8 mouse cellular contexts compared by ENCODE assay signal in genomic region chr2:126932897-126933641, GRCm38 (mm10). TPM values are rescaled to one million over a fixed set of nuclear protein-coding genes. Genes with fewer than 3 reads are reported as not detected.
A peak's percentile ranks its signal among the peaks of the same experiment; 100 is the strongest.
DNase-seq lines count a peak whose midpoint lies in the region; ATAC-seq and TF ChIP-seq lines count a peak whose summit lies in the region.

TSS of gene Sppl2a (minus strand) at chr2:126933235.

- no peaks in the 10 kb centered on the region for H3K36me3 ChIP-seq in heart, embryonic 12.5 days
- H3K36me3 ChIP-seq in kidney, postnatal 0 days (ENCODE audit: insufficient read depth, low read length) = no peaks in the 10 kb centered on the region
- no peaks in the 10 kb centered on the region for H3K36me3 ChIP-seq in liver, embryonic 11.5 days (ENCODE audit: control insufficient read depth, insufficient read depth, low read length)
- H3K36me3 ChIP-seq in stomach, embryonic 14.5 days (ENCODE audit: control insufficient read depth, insufficient read depth, low read length) = no peaks in the 10 kb centered on the region

- H3K27me3 ChIP-seq in heart, embryonic 12.5 days (replicated peaks) = no peaks in the 10 kb centered on the region
- H3K27me3 ChIP-seq in kidney, postnatal 0 days (ENCODE audit: insufficient read depth, low read length) = no peaks in the 10 kb centered on the region
- no peaks in the 10 kb centered on the region for H3K27me3 ChIP-seq in liver, embryonic 11.5 days (replicated peaks; ENCODE audit: control insufficient read depth, insufficient read depth, low read length)
- no peaks in the 10 kb centered on the region for H3K27me3 ChIP-seq in stomach, embryonic 14.5 days (ENCODE audit: control insufficient read depth, insufficient read depth, low read length)

- peak within 1 kb of the TSS; percentile 75 for H3K4me3 ChIP-seq in heart, embryonic 12.5 days
- H3K4me3 ChIP-seq in kidney, postnatal 0 days (replicated peaks; ENCODE audit: low read depth, low read length) = peak within 1 kb of the TSS; percentile 68
- peak within 1 kb of the TSS; percentile 73 for H3K4me3 ChIP-seq in liver, embryonic 11.5 days (ENCODE audit: low read depth, low read length)
- H3K4me3 ChIP-seq in stomach, embryonic 14.5 days (ENCODE audit: low read depth, low read length) = peak within 1 kb of the TSS; percentile 60

- peak within 1 kb of the TSS; percentile 78 for H3K4me2 ChIP-seq in heart, embryonic 12.5 days
- peak within 1 kb of the TSS; percentile 73 for H3K4me2 ChIP-seq in kidney, postnatal 0 days (ENCODE audit: low read length)
- peak within 1 kb of the TSS; percentile 87 for H3K4me2 ChIP-seq in liver, embryonic 11.5 days
- H3K4me2 ChIP-seq in stomach, embryonic 14.5 days (replicated peaks; ENCODE audit: low read depth, low read length) = peak within 1 kb of the TSS; percentile 66

- H3K4me1 ChIP-seq in heart, embryonic 12.5 days (replicated peaks) = peaks cover 4% of the 10 kb centered on the region; the same call in 1 of the 2 replicates
- H3K4me1 ChIP-seq in kidney, postnatal 0 days (replicated peaks; ENCODE audit: insufficient read depth, low read length) = no peaks in the 10 kb centered on the region
- H3K4me1 ChIP-seq in liver, embryonic 11.5 days (replicated peaks; ENCODE audit: control insufficient read depth, insufficient read depth, low read length) = peaks cover 2% of the 10 kb centered on the region; the same call in 1 of the 2 replicates
- H3K4me1 ChIP-seq in stomach, embryonic 14.5 days (ENCODE audit: control insufficient read depth, insufficient read depth, low read length) = 0 out of 2 replicates have a peak, but pooled peaks cover 5% of the 10 kb centered on the region

- H3K9me3 ChIP-seq in heart, embryonic 12.5 days (replicated peaks) = no peaks in the 10 kb centered on the region
- H3K9me3 ChIP-seq in kidney, postnatal 0 days (replicated peaks; ENCODE audit: low read length) = no peaks in the 10 kb centered on the region
- H3K9me3 ChIP-seq in liver, embryonic 11.5 days (ENCODE audit: control insufficient read depth, low read length) = no peaks in the 10 kb centered on the region
- H3K9me3 ChIP-seq in stomach, embryonic 14.5 days (ENCODE audit: control insufficient read depth, low read depth, low read length) = no peaks in the 10 kb centered on the region

- TF ChIP-seq CTCF in kidney, postnatal 0 days (IDR thresholded peaks at IDR 0.05; ENCODE audit: low read depth) = peak; percentile 9; the same call in 1 of the 2 replicates

- peak within 1 kb of the TSS; percentile 81 for H3K9ac ChIP-seq in heart, embryonic 12.5 days
- peak within 1 kb of the TSS; percentile 89 for H3K9ac ChIP-seq in kidney, postnatal 0 days (ENCODE audit: low read depth, low read length)
- peak within 1 kb of the TSS; percentile 88 for H3K9ac ChIP-seq in liver, embryonic 11.5 days (ENCODE audit: low read depth, low read length)
- H3K9ac ChIP-seq in stomach, embryonic 14.5 days (replicated peaks; ENCODE audit: low read depth, low read length) = peak within 1 kb of the TSS; percentile 68

- ATAC-seq in erythroid progenitor cell, adult 5-6 weeks (replicated peaks; ENCODE audit: low FRiP score, poor library complexity, severe bottlenecking) = peak; percentile 96
- peak; percentile 98 for ATAC-seq in heart, embryonic 12.5 days (ENCODE audit: insufficient number of reproducible peaks, low FRiP score)
- peak; percentile 100 for ATAC-seq in kidney, postnatal 0 days (replicated peaks; ENCODE audit: low FRiP score, low read depth)
- ATAC-seq in liver, embryonic 11.5 days (replicated peaks; ENCODE audit: low FRiP score) = peak; percentile 99
- ATAC-seq in stomach, embryonic 14.5 days (ENCODE audit: insufficient number of reproducible peaks, insufficient read depth, low FRiP score, low read depth) = peak; percentile 100

- WGBS in heart, embryonic 12.5 days = under 1% methylated on average over 34 of the region's 35 CpGs
- WGBS in kidney, postnatal 0 days = 0% methylated on average over 35 of the region's 35 CpGs
- WGBS in liver, embryonic 11.5 days = under 1% methylated on average over 35 of the region's 35 CpGs
- 0% methylated on average over 31 of the region's 35 CpGs for WGBS in stomach, embryonic 14.5 days

- DNase-seq in CD4-positive helper T cell, adult 2 months (ENCODE audit: low read depth, low spot score) = peak; percentile 89
- DNase-seq in brain, embryonic 18.5 days (ENCODE audit: low read depth, low spot score) = peak; percentile 74
- peak; percentile 96 for DNase-seq in kidney, postnatal 0 days (ENCODE audit: low spot score)
- DNase-seq in liver, embryonic 11.5 days (ENCODE audit: low spot score) = peak; percentile 87
- peak; percentile 90 for DNase-seq in naive thymus-derived CD4-positive, alpha-beta T cell, adult 2 months (ENCODE audit: low read depth)

- H3K27ac ChIP-seq in heart, embryonic 12.5 days (ENCODE audit: poor library complexity, severe bottlenecking) = peak within 1 kb of the TSS; percentile 97
- H3K27ac ChIP-seq in kidney, postnatal 0 days = peak within 1 kb of the TSS; percentile 98
- H3K27ac ChIP-seq in liver, embryonic 11.5 days (ENCODE audit: low read depth, low read length) = peak within 1 kb of the TSS; percentile 90
- peak within 1 kb of the TSS; percentile 99 for H3K27ac ChIP-seq in stomach, embryonic 14.5 days (ENCODE audit: low read length)

RNA-seq across cellular contexts. Expression of gene Sppl2a, which starts in this region (rescaled TPM):
- total RNA-seq in erythroid progenitor cell, adult 5-6 weeks (2015; ENCODE audit: low replicate concordance) = 22.3 and 36.9 TPM in 2 replicates
- 26.3 and 26.4 TPM in 2 replicates for total RNA-seq in erythroid progenitor cell, adult 5-6 weeks (2017; ENCODE audit: low replicate concordance)
- 33.5 and 35.0 TPM in 2 replicates for polyA plus RNA-seq in heart, embryonic 12.5 days (2016; fragmentation: Nextera tagmentation; extraction: Ambion mirVana)
- 42.4 and 47.8 TPM in 2 replicates for polyA plus RNA-seq in kidney, postnatal 0 days (2015; fragmentation: Nextera tagmentation; extraction: Ambion mirVana)
- 33.1 and 37.9 TPM in 2 replicates for polyA plus RNA-seq in liver, embryonic 11.5 days (2014; fragmentation: Nextera tagmentation; extraction: Ambion mirVana)
- polyA plus RNA-seq in stomach, embryonic 14.5 days (2014; fragmentation: Nextera tagmentation; extraction: Ambion mirVana) = 54.9 and 62.0 TPM in 2 replicates

Comparison
In these comparisons a context has a peak if more than half of its experiments do, and no peak if none do; other contexts are left out.
1. Peak in every context shown above with its lines: DNase-seq, ATAC-seq, H3K4me3 ChIP-seq and H3K27ac ChIP-seq.